Mouse (Mus musculus) ES-E14 (cell line): ENCODE measurements around the gene Ntm.

Experiments
- HCFC1 ChIP-seq: IDR thresholded peaks from 2 replicates; pipeline ENCODE4 v1.6.1; 2012; ENCODE audit warnings: low read length, inconsistent platforms, borderline replicate concordance; ENCODE audit not compliant: insufficient read depth
- ZC3H11A ChIP-seq: IDR thresholded peaks from 2 replicates; pipeline ENCODE4 v1.6.1; 2012; ENCODE audit warnings: low read depth, mild to moderate bottlenecking, inconsistent platforms, low read length, borderline replicate concordance

GRCm38 (mm10) chr9:29837344-29837743 lies 125.6 kb downstream of the Ntm start:
- TF ChIP-seq HCFC1 (no peak), ZC3H11A (no peak)
